14 mouse cellular contexts compared by ENCODE assay signal in the genomic region with DNA sequence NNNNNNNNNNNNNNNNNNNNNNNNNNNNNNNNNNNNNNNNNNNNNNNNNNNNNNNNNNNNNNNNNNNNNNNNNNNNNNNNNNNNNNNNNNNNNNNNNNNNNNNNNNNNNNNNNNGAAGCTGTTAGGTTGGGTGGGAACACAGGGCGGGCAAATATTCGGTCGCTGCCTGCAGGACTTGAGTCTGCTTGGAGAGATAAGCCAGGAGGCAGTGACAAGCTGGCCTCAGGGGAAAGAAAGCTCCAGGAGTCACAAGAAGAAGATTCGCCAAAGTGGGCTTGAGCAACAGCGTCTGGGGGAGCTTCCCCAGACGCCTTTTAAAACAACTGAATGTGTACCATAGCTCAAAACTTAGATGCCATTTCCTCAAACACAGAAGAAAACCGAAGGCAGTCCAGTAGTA. TPM values are rescaled to one million over a fixed set of nuclear protein-coding genes. Genes with fewer than 3 reads are reported as not detected.
DNase-seq lines count a peak whose midpoint lies in the region; ATAC-seq and TF ChIP-seq lines count a peak whose summit lies in the region.
"Had no signal": no experiment of that assay in that cellular context is flagged by ENCODE, and none has a peak within 500 bp of the region (broad histone marks: within the 10 kb centered on the region; RNA-seq: fewer than 3 reads in every experiment).

No protein-coding gene starts in this region.

- H3K9ac ChIP-seq in heart, embryonic 16.5 days (ENCODE audit: low read length): 0 out of 2 replicates have a peak overlapping the region, but pooled peaks have one; percentile 26
- H3K9ac ChIP-seq: forebrain, embryonic 15.5 days had no signal

- H3K4me1 ChIP-seq in heart, embryonic 16.5 days (ENCODE audit: control insufficient read depth, insufficient read depth, low read length): peaks cover 9% of the 10 kb centered on the region
- peaks cover 35% of the 10 kb centered on the region; the same call in 1 of the 2 replicates for H3K4me1 ChIP-seq in small intestine, adult 2 months (ENCODE audit: control insufficient read depth, insufficient read depth, insufficient read length, low read length)
- H3K4me1 ChIP-seq: forebrain, embryonic 15.5 days had no signal

- H3K27ac ChIP-seq in heart, embryonic 16.5 days (ENCODE audit: low read length): peak overlapping the region; percentile 59
- peak overlapping the region; percentile 21; the same call in 1 of the 2 replicates for H3K27ac ChIP-seq in small intestine, adult 2 months (ENCODE audit: insufficient read depth, low read depth, low read length)
- H3K27ac ChIP-seq: forebrain, embryonic 15.5 days had no signal

- no peaks in the 10 kb centered on the region for H3K27me3 ChIP-seq in heart, embryonic 16.5 days (ENCODE audit: control insufficient read depth, insufficient read depth, low read length)
- no peaks in the 10 kb centered on the region for H3K27me3 ChIP-seq in small intestine, adult 2 months (ENCODE audit: control insufficient read depth, insufficient read depth, low read length)
- H3K27me3 ChIP-seq: forebrain, embryonic 15.5 days had no signal

- TF ChIP-seq CTCF in small intestine, adult 2 months (IDR thresholded peaks at IDR 0.05; ENCODE audit: extremely low read depth, insufficient read length, insufficient replicate concordance, low read depth, low read length): no peak

- no peak; the same call in 1 of the 2 replicates for ATAC-seq in heart, embryonic 16.5 days (replicated peaks; ENCODE audit: extremely low read depth, insufficient read depth, low FRiP score)
- peak; percentile 27 for ATAC-seq in granulocyte monocyte progenitor cell, adult 5-6 weeks (replicated peaks; ENCODE audit: poor library complexity, severe bottlenecking)
- ATAC-seq: forebrain, embryonic 15.5 days had no signal

- no peak overlapping the region for H3K4me3 ChIP-seq in heart, embryonic 16.5 days (ENCODE audit: low read length)
- H3K4me3 ChIP-seq in small intestine, adult 2 months (ENCODE audit: low read depth, low read length): no peak overlapping the region
- H3K4me3 ChIP-seq: forebrain, embryonic 15.5 days had no signal

- H3K9me3 ChIP-seq in heart, embryonic 16.5 days (replicated peaks; ENCODE audit: control insufficient read depth, low read length): no peaks in the 10 kb centered on the region
- H3K9me3 ChIP-seq: forebrain, embryonic 15.5 days had no signal

- 20% methylated on average over 7 of the region's 7 CpGs for WGBS in heart, embryonic 16.5 days
- WGBS in small intestine, adult 2 months: 26% methylated on average over 7 of the region's 7 CpGs

- intact Hi-C loops in heart, postnatal 25 days (cut with DNase I): no loop called here

- no peak for TF ChIP-seq POLR2A in small intestine, adult 2 months (IDR thresholded peaks at IDR 0.05; ENCODE audit: low read depth, low read length)

- H3K36me3 ChIP-seq in heart, embryonic 16.5 days (ENCODE audit: control insufficient read depth, insufficient read depth): no peaks in the 10 kb centered on the region
- no peaks in the 10 kb centered on the region for H3K36me3 ChIP-seq in small intestine, adult 2 months (ENCODE audit: control insufficient read depth, insufficient read depth, low read length)
- H3K36me3 ChIP-seq: forebrain, embryonic 15.5 days had no signal

- DNase-seq in heart, postnatal 25 days (ENCODE audit: low spot score): no peak
- peak; percentile 88 for DNase-seq in c-Kit-negative CD71-positive TER-119-positive erythroid progenitor cells, embryonic 14.5 days (ENCODE audit: low read depth, low spot score)
- DNase-seq in urinary bladder, adult 18-20 months (ENCODE audit: low spot score in 2 of 2): no peak
- DNase-seq in kidney, postnatal 25 days: no peak
- DNase-seq: adrenal gland, postnatal 25 days; cerebellum, adult 8-10 months; gastrocnemius, postnatal 14 days; kidney, postnatal 36 days; thymus, postnatal 25 days had no signal

- H3K4me2 ChIP-seq in heart, embryonic 16.5 days (ENCODE audit: low read depth, low read length): peak overlapping the region; percentile 42
- H3K4me2 ChIP-seq: forebrain, embryonic 15.5 days had no signal

RNA-seq across cellular contexts. Expression of a gene that starts 20.9 kb away (rescaled TPM):
- 9.6 and 11.1 TPM in 2 replicates for polyA plus RNA-seq in heart, embryonic 16.5 days (2015; fragmentation: Nextera tagmentation; extraction: Ambion mirVana)
- 10 to 100 TPM; 26.9 to 28.3 TPM for total RNA-seq in heart, postnatal 25 days (2021)
- 14.2 and 19.9 TPM in 2 replicates for total RNA-seq in granulocyte monocyte progenitor cell, adult 5-6 weeks (2014; fragmentation: Nextera tagmentation)
- 7.5 and 9.7 TPM in 2 replicates for total RNA-seq in granulocyte monocyte progenitor cell, adult 5-6 weeks (2017)
- polyA plus RNA-seq in small intestine, adult 2 months (2012; rRNA removed): 7.1 and 23.3 TPM in 2 replicates
- polyA plus RNA-seq: liver, adult 2 months had no signal

RNA-seq across cellular contexts. Expression of a gene that starts 57.6 kb away (rescaled TPM):
- polyA plus RNA-seq in heart, embryonic 16.5 days (2015; fragmentation: Nextera tagmentation; extraction: Ambion mirVana): 40.2 and 43.4 TPM in 2 replicates
- 10 to 100 TPM; 19.9 to 20.9 TPM for total RNA-seq in heart, postnatal 25 days (2021)
- total RNA-seq in granulocyte monocyte progenitor cell, adult 5-6 weeks (2014; fragmentation: Nextera tagmentation): 31.1 and 32.2 TPM in 2 replicates
- 8.2 and 8.8 TPM in 2 replicates for total RNA-seq in granulocyte monocyte progenitor cell, adult 5-6 weeks (2017)
- polyA plus RNA-seq in small intestine, adult 2 months (2012; rRNA removed): 16.3 and 22.6 TPM in 2 replicates
